Mouse (Mus musculus) hindbrain, embryonic 10.5 days (tissue): ENCODE data around the gene Gopc. TPM values are rescaled to one million over a fixed set of nuclear protein-coding genes. Genes with fewer than 3 reads are reported as not detected.
"Not testable (repeated sequence)": the region's sequence is repeated elsewhere in the genome, so short reads cannot be mapped to it uniquely, and the experiment has no call there.

ENCODE experiments used
- DNase-seq: peaks from one replicate; pipeline ENCODE4 v3.0.0-alpha.2; 2017; ENCODE audit warnings: low spot score
- H3K27ac ChIP-seq: fragments of 300-500 bp; sonication (generic); 2 replicates; pipeline ENCODE4 v1.5.1; 2016; ENCODE audit warnings: mild to moderate bottlenecking, moderate library complexity
- H3K27me3 ChIP-seq: fragments of 300-500 bp; sonication (generic); 2 replicates; pipeline ENCODE4 v1.6.1; 2016; ENCODE audit warnings: mild to moderate bottlenecking; ENCODE audit not compliant: poor library complexity, insufficient read depth, severe bottlenecking
- H3K36me3 ChIP-seq: fragments of 300-500 bp; sonication (generic); 2 replicates; pipeline ENCODE4 v1.6.1; 2016; ENCODE audit warnings: mild to moderate bottlenecking, moderate library complexity
- H3K4me1 ChIP-seq: fragments of 300-500 bp; sonication (generic); replicated peaks from 2 replicates; pipeline ENCODE4 v1.6.1; 2016; ENCODE audit warnings: mild to moderate bottlenecking
- H3K4me3 ChIP-seq: fragments of 300-500 bp; sonication (generic); 2 replicates; pipeline ENCODE4 v1.5.1; 2016; ENCODE audit warnings: mild to moderate bottlenecking, moderate library complexity
- H3K9me3 ChIP-seq: fragments of 300-500 bp; sonication (generic); 2 replicates; pipeline ENCODE4 v1.6.1; 2016; ENCODE audit warnings: mild to moderate bottlenecking, moderate library complexity
- WGBS: fragments of 180-500 bp; shearing (Covaris S2); methylation state at CpG from one replicate; pipeline ENCODE4 v1.1.7; 2016; 5-methylcytosine and 5-hydroxymethylcytosine counted together
- polyA plus RNA-seq: library from polyadenylated mRNA; unstranded; fragments of >200 nt; fragmentation: Nextera tagmentation; extraction: Ambion mirVana; gene quantifications from 2 replicates; pipeline ENCODE4 v1.2.1, GENCODE M21; 2016

The Gopc gene
- polyA plus RNA-seq, 1 experiment from 2014 or later = 17.7 TPM

- no peak for DNase-seq
- Histone ChIP-seq H3K36me3 (no peaks in the 10 kb centered on the region), H3K9me3 (no peaks in the 10 kb centered on the region), H3K27me3 (no peaks in the 10 kb centered on the region), H3K4me3 (peak overlapping the region; percentile 94), H3K27ac (peak overlapping the region; percentile 97; the same call in 1 of the 2 replicates), H3K4me1 (peaks cover 26% of the 10 kb centered on the region)
- 87% methylated on average over 6 of the region's 6 CpGs for WGBS
Observed at GRCm38 (mm10) chr10:52383022-52383421, 1.1 kb upstream of the Gopc start.

GRCm38 (mm10) chr10:52381321-52381801, 563 bp downstream of the Gopc start:
- H3K27me3 ChIP-seq = no peaks in the 10 kb centered on the region
- no peak for DNase-seq
- peaks cover 26% of the 10 kb centered on the region for H3K4me1 ChIP-seq
- WGBS = under 1% methylated on average over 19 of the region's 19 CpGs
- H3K27ac ChIP-seq = peak overlapping the region; percentile 97
- peak overlapping the region; percentile 94 for H3K4me3 ChIP-seq
- H3K36me3 ChIP-seq = no peaks in the 10 kb centered on the region
- H3K9me3 ChIP-seq = no peaks in the 10 kb centered on the region

GRCm38 (mm10) chr10:52377813-52378212, 4.1 kb downstream of the Gopc start:
- no peaks in the 10 kb centered on the region for H3K36me3 ChIP-seq
- no peak for DNase-seq
- H3K4me3 ChIP-seq = no peak overlapping the region
- no peaks in the 10 kb centered on the region for H3K9me3 ChIP-seq
- 96% methylated on average over 2 of the region's 2 CpGs for WGBS
- peaks cover 24% of the 10 kb centered on the region for H3K4me1 ChIP-seq
- H3K27me3 ChIP-seq = no peaks in the 10 kb centered on the region
- no peak overlapping the region for H3K27ac ChIP-seq

- H3K36me3 ChIP-seq = no peaks in the 10 kb centered on the region
- 90% methylated on average over 2 of the region's 2 CpGs for WGBS
- no peak overlapping the region for H3K27ac ChIP-seq
- no peaks in the 10 kb centered on the region for H3K9me3 ChIP-seq
- no peak for DNase-seq
- no peaks in the 10 kb centered on the region for H3K27me3 ChIP-seq
- H3K4me3 ChIP-seq = no peak overlapping the region
- peaks cover 23% of the 10 kb centered on the region for H3K4me1 ChIP-seq
Observed at GRCm38 (mm10) chr10:52376422-52376821, 5.5 kb downstream of the Gopc start.

GRCm38 (mm10) chr10:52374651-52375050, 7.3 kb downstream of the Gopc start:
- H3K4me3 ChIP-seq = no peak overlapping the region
- no peak overlapping the region for H3K27ac ChIP-seq
- no peaks in the 10 kb centered on the region for H3K9me3 ChIP-seq
- H3K27me3 ChIP-seq = no peaks in the 10 kb centered on the region
- DNase-seq = no peak
- no peaks in the 10 kb centered on the region for H3K36me3 ChIP-seq
- H3K4me1 ChIP-seq = peaks cover 7% of the 10 kb centered on the region; the same call in 1 of the 2 replicates

- no peak for DNase-seq
- H3K36me3 ChIP-seq = no peaks in the 10 kb centered on the region
- 88% methylated on average over 4 of the region's 4 CpGs for WGBS
- no peak overlapping the region for H3K27ac ChIP-seq
- H3K27me3 ChIP-seq = no peaks in the 10 kb centered on the region
- H3K4me3 ChIP-seq = no peak overlapping the region
- 0 out of 2 replicates have a peak, but pooled peaks cover under 1% of the 10 kb centered on the region for H3K4me1 ChIP-seq
- no peaks in the 10 kb centered on the region for H3K9me3 ChIP-seq
Observed at GRCm38 (mm10) chr10:52373834-52374233, 8.1 kb downstream of the Gopc start.

- no peaks in the 10 kb centered on the region for H3K36me3 ChIP-seq
- H3K4me1 ChIP-seq = no peaks in the 10 kb centered on the region
- no peaks in the 10 kb centered on the region for H3K27me3 ChIP-seq
- no peak for DNase-seq
- 94% methylated on average over 4 of the region's 4 CpGs for WGBS
- H3K27ac ChIP-seq = no peak overlapping the region
- H3K4me3 ChIP-seq = no peak overlapping the region
- no peaks in the 10 kb centered on the region for H3K9me3 ChIP-seq
Observed at GRCm38 (mm10) chr10:52368376-52368775, 13.5 kb downstream of the Gopc start.

GRCm38 (mm10) chr10:52360862-52361609, 20.9 kb downstream of the Gopc start:
- Histone ChIP-seq H3K4me1 (no peaks in the 10 kb centered on the region), H3K27ac (no peak overlapping the region), H3K36me3 (peaks cover 14% of the 10 kb centered on the region), H3K27me3 (no peaks in the 10 kb centered on the region), H3K9me3 (no peaks in the 10 kb centered on the region), H3K4me3 (no peak overlapping the region)
- 91% methylated on average over 9 of the region's 9 CpGs for WGBS
- no peak for DNase-seq

- Histone ChIP-seq H3K9me3 (no peaks in the 10 kb centered on the region), H3K27ac (no peak overlapping the region), H3K4me1 (no peaks in the 10 kb centered on the region), H3K36me3 (peaks cover 16% of the 10 kb centered on the region), H3K27me3 (no peaks in the 10 kb centered on the region), H3K4me3 (no peak overlapping the region)
- whole genome bisulfite sequencing = 98% methylated on average over 4 of the region's 4 CpGs
- DNase-seq = no peak
Observed at GRCm38 (mm10) chr10:52360241-52360735, 21.6 kb downstream of the Gopc start.

- Histone ChIP-seq H3K27ac (no peak within 1 kb of the TSS), H3K9me3 (no peaks in the 10 kb centered on the region), H3K4me3 (no peak within 1 kb of the TSS), H3K27me3 (no peaks in the 10 kb centered on the region), H3K4me1 (no peaks in the 10 kb centered on the region), H3K36me3 (peaks cover 26% of the 10 kb centered on the region)
- WGBS = 95% methylated on average over 2 of the region's 2 CpGs
- DNase-seq = no peak
Observed at GRCm38 (mm10) chr10:52358467-52358866, 23.5 kb downstream of the Gopc start, which contains the start of gene Gm26741. Gene Gm26741 (plus strand): TSS chr10:52358767.

- no peak overlapping the region for H3K27ac ChIP-seq
- WGBS = 74% methylated on average over 9 of the region's 9 CpGs
- H3K9me3 ChIP-seq = no peaks in the 10 kb centered on the region
- peaks cover 71% of the 10 kb centered on the region for H3K36me3 ChIP-seq
- no peak for DNase-seq
- H3K27me3 ChIP-seq = no peaks in the 10 kb centered on the region
- no peak overlapping the region for H3K4me3 ChIP-seq
- H3K4me1 ChIP-seq = no peaks in the 10 kb centered on the region
Observed at GRCm38 (mm10) chr10:52353184-52353583, 28.7 kb downstream of the Gopc start.

GRCm38 (mm10) chr10:52343324-52343723, 38.6 kb downstream of the Gopc start:
- not testable (repeated sequence) for H3K4me3 ChIP-seq, DNase-seq, H3K9me3 ChIP-seq, H3K4me1 ChIP-seq, H3K27me3 ChIP-seq, H3K27ac ChIP-seq
- peaks cover 81% of the 10 kb centered on the region for H3K36me3 ChIP-seq
- 95% methylated on average over 4 of the region's 4 CpGs for WGBS

- peaks cover 5% of the 10 kb centered on the region; the same call in 1 of the 2 replicates for H3K36me3 ChIP-seq
- 2% methylated on average over 1 of the region's 1 CpGs for WGBS
- no peak overlapping the region for H3K4me3 ChIP-seq
- no peak for DNase-seq
- no peaks in the 10 kb centered on the region for H3K27me3 ChIP-seq
- H3K9me3 ChIP-seq = no peaks in the 10 kb centered on the region
- no peaks in the 10 kb centered on the region for H3K4me1 ChIP-seq
- no peak overlapping the region for H3K27ac ChIP-seq
Observed at GRCm38 (mm10) chr10:52331007-52331406, 50.9 kb downstream of the Gopc start.
